Mouse (Mus musculus): ENCODE results near the gene Dgkz. TPM values are rescaled to one million over a fixed set of nuclear protein-coding genes. Genes with fewer than 3 reads are reported as not detected.

The Dgkz gene
- polyA plus RNA-seq, 1 experiment: 40.4 TPM

DNA sequence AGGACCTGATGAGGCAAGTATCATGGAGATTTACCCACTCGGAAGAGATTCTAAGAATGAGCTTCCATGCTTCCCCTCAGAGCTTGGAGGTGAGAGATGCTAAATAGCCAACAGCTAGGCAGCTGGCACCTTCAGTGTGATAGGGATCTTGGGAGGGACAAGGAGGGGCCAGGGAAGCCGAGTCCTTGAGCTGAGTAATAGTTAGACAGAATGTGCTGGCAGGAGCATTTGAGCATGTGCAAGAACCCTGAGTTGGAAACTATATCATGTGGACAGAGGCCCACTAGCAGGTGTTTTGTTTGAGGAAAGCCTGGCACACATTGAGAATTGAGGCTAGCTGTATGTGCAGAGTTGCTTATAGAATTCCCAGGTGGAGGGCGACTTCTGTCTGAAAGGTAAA lies 63.0 kb downstream of the Dgkz start:
- TF ChIP-seq CTCF (IDR thresholded peaks at IDR 0.05; ENCODE audit: borderline replicate concordance, insufficient read depth, low read length) (no peak), POLR2A (IDR thresholded peaks at IDR 0.05; ENCODE audit: low read depth, low read length) (no peak)
- Histone ChIP-seq H3K4me1 (ENCODE audit: control insufficient read depth, insufficient read depth, low read length) (peaks cover 5% of the 10 kb centered on the region; the same call in 1 of the 2 replicates), H3K4me3 (ENCODE audit: insufficient read depth, low read length) (no peak overlapping the region), H3K27ac (ENCODE audit: insufficient read depth, low read length) (no peak overlapping the region)

DNA sequence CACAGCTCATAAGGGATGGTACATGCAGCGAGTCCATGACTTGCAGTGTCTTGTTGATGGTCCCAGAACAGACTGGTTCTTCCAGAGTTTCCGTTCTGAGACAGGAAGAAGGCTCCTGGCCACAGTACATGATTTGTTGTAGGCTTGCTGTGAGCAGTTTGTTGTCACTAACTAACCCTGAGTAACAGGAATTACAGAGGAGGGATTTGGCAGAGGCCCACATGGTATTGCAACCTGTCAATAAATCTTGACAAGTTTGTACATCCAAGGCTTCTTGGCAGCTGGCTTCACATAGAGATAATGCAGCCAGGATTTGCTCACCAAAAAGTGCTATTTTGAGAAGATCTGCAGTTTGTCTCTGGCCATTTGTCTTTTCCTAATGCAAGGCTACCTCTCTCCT lies 69.5 kb downstream of the Dgkz start:
- no peak overlapping the region for H3K4me3 ChIP-seq (ENCODE audit: insufficient read depth, low read length)
- no peak overlapping the region for H3K27ac ChIP-seq (ENCODE audit: insufficient read depth, low read length)
- H3K4me1 ChIP-seq (ENCODE audit: control insufficient read depth, insufficient read depth, low read length): no peaks in the 10 kb centered on the region
- TF ChIP-seq CTCF (IDR thresholded peaks at IDR 0.05; ENCODE audit: borderline replicate concordance, insufficient read depth, low read length) (no peak), POLR2A (IDR thresholded peaks at IDR 0.05; ENCODE audit: low read depth, low read length) (no peak)

DNA sequence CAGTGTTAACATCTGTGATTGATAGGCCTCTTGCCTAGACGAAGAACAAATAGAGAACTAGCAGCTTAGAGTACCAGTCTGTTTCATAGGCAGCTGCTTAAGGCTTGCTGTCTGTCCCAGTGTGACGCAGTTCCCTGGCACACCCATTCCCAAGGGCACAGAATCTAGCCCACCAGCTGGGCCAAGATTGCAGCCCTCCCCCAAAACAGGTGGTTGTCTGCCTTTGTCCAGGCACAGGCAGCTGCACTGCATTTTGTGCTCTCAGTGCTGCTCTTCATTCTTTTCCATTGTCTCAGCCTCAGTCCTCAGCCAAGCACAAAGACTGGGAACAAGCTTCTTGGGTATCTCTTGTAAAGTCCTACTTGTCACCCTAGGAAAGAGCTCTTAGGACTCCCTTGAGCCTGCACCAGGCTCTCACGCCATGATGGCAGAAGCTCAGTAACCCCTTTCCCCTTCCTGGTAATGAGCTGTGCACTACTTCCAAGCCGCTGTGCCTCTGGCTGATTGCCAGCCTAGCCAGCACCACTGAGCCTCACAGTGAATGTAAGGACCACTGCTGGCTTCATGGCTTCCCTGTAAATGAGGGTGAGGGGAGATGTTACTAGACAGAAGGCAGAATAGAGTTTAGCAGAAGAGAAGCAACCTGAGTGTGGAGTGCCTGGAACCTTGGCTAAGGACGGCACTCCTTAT lies 70.9 kb downstream of the Dgkz start:
- TF ChIP-seq POLR2A (IDR thresholded peaks at IDR 0.05; ENCODE audit: low read depth, low read length) (no peak), CTCF (IDR thresholded peaks at IDR 0.05; ENCODE audit: borderline replicate concordance, insufficient read depth, low read length) (no peak)
- no peak overlapping the region for H3K4me3 ChIP-seq (ENCODE audit: insufficient read depth, low read length)
- no peaks in the 10 kb centered on the region for H3K4me1 ChIP-seq (ENCODE audit: control insufficient read depth, insufficient read depth, low read length)
- no peak overlapping the region for H3K27ac ChIP-seq (ENCODE audit: insufficient read depth, low read length)

DNA sequence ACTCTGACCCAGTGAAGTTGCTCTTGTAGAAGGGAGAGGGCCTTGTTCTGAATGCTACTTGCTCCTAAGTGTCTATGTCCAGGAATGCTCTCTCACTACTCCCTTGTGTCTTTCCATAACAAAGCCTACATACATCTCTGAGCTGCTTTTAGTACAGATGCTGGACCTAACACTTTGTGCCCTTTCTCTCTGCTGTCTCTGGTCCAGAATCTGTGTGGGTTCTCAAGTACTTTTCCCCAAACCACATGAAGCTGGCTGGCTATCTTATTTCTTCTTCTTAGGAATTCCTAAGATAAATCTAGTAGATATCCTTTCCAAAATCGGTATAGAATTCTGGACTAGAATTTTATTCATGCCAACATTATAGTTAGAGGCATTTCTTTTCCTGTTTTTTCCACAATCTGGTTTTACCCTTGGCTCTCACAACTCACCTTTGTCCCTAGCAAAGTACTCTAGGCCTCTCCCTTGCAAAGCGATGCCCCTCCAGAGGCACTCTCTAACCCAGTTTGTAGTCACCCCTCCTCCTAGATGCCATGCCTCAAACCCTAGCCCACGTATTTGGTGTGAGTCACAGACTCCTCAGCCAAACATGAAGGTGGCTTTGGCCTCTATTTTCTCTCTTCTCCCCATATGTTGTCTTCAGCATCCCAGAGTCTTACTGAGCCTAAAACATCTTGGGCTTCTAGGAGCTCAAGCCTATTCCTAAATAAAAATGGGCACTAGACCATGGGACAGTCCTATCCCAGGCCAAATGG lies 72.3 kb downstream of the Dgkz start:
- Histone ChIP-seq H3K4me3 (ENCODE audit: insufficient read depth, low read length) (no peak overlapping the region), H3K27ac (ENCODE audit: insufficient read depth, low read length) (peak overlapping the region; percentile 18; the same call in 1 of the 2 replicates), H3K4me1 (ENCODE audit: control insufficient read depth, insufficient read depth, low read length) (no peaks in the 10 kb centered on the region)
- TF ChIP-seq POLR2A (IDR thresholded peaks at IDR 0.05; ENCODE audit: low read depth, low read length): no peak

GRCm38 (mm10) chr2:91902336-91902735 lies 73.3 kb downstream of the Dgkz start:
- H3K4me3 ChIP-seq (ENCODE audit: insufficient read depth, low read length): no peak overlapping the region
- H3K4me1 ChIP-seq (ENCODE audit: control insufficient read depth, insufficient read depth, low read length): no peaks in the 10 kb centered on the region
- TF ChIP-seq CTCF (IDR thresholded peaks at IDR 0.05; ENCODE audit: borderline replicate concordance, insufficient read depth, low read length) (no peak), POLR2A (IDR thresholded peaks at IDR 0.05; ENCODE audit: low read depth, low read length) (no peak)
- no peak overlapping the region for H3K27ac ChIP-seq (ENCODE audit: insufficient read depth, low read length)

GRCm38 (mm10) chr2:91900431-91900830 lies 75.2 kb downstream of the Dgkz start:
- peaks cover 2% of the 10 kb centered on the region; the same call in 1 of the 2 replicates for H3K4me1 ChIP-seq (ENCODE audit: control insufficient read depth, insufficient read depth, low read length)
- TF ChIP-seq CTCF (IDR thresholded peaks at IDR 0.05; ENCODE audit: borderline replicate concordance, insufficient read depth, low read length): no peak
- TF ChIP-seq POLR2A (IDR thresholded peaks at IDR 0.05; ENCODE audit: low read depth, low read length): no peak
- H3K27ac ChIP-seq (ENCODE audit: insufficient read depth, low read length): no peak overlapping the region
- H3K4me3 ChIP-seq (ENCODE audit: insufficient read depth, low read length): no peak overlapping the region

DNA sequence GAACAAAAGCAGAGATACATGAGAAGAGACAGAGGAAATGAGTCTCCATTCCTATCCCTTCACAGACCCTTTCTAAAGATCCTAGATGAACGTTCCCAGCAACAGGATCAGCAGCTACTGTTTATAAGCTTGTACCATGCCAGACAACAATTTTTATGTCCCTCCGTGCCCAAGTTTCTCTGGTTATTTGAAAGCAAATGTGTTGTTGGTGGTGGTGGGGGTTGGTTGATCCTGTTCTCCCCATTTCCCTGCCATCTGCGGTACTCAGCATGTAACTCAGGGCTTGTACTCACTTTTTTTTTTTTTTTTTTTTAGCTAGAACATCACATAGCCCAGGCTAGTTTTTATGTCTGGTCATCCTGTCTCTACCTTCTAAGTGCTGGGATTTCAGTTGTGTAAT lies 76.5 kb downstream of the Dgkz start:
- H3K4me1 ChIP-seq (ENCODE audit: control insufficient read depth, insufficient read depth, low read length): peaks cover 6% of the 10 kb centered on the region; the same call in 1 of the 2 replicates
- no peak overlapping the region for H3K4me3 ChIP-seq (ENCODE audit: insufficient read depth, low read length)
- no peak overlapping the region for H3K27ac ChIP-seq (ENCODE audit: insufficient read depth, low read length)
- TF ChIP-seq POLR2A (IDR thresholded peaks at IDR 0.05; ENCODE audit: low read depth, low read length) (no peak), CTCF (IDR thresholded peaks at IDR 0.05; ENCODE audit: borderline replicate concordance, insufficient read depth, low read length) (no peak)

- Histone ChIP-seq H3K27ac (ENCODE audit: insufficient read depth, low read length) (no peak overlapping the region), H3K4me3 (ENCODE audit: insufficient read depth, low read length) (no peak overlapping the region), H3K4me1 (ENCODE audit: control insufficient read depth, insufficient read depth, low read length) (peaks cover 6% of the 10 kb centered on the region; the same call in 1 of the 2 replicates)
- TF ChIP-seq POLR2A (IDR thresholded peaks at IDR 0.05; ENCODE audit: low read depth, low read length): no peak
- no peak for TF ChIP-seq CTCF (IDR thresholded peaks at IDR 0.05; ENCODE audit: borderline replicate concordance, insufficient read depth, low read length)
Measured at GRCm38 (mm10) chr2:91897968-91898367, 77.7 kb downstream of the Dgkz start.

DNA sequence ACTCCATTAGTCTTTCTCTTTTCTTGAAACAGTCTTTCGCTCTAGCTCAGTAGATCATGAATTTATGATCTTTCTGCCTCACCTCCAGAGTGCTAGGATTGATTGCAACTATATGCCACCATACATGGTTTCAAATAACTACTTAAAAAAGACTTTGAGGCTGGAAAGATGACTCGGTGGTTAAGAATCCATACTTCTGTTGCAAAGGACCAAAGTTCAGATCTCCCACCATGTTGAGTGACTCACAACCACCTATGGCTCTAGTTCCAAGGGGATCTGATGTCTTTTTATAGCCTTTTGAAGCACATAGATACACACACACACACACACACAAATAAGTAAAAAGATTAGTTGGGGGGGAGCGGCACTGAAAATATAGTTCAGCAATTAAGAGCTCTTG lies 80.3 kb downstream of the Dgkz start:
- Histone ChIP-seq H3K27ac (ENCODE audit: insufficient read depth, low read length) (peak overlapping the region; percentile 41; the same call in 1 of the 2 replicates), H3K4me3 (ENCODE audit: insufficient read depth, low read length) (no peak overlapping the region), H3K4me1 (ENCODE audit: control insufficient read depth, insufficient read depth, low read length) (peaks cover 6% of the 10 kb centered on the region; the same call in 1 of the 2 replicates)
- TF ChIP-seq POLR2A (IDR thresholded peaks at IDR 0.05; ENCODE audit: low read depth, low read length) (no peak), CTCF (IDR thresholded peaks at IDR 0.05; ENCODE audit: borderline replicate concordance, insufficient read depth, low read length) (no peak)

DNA sequence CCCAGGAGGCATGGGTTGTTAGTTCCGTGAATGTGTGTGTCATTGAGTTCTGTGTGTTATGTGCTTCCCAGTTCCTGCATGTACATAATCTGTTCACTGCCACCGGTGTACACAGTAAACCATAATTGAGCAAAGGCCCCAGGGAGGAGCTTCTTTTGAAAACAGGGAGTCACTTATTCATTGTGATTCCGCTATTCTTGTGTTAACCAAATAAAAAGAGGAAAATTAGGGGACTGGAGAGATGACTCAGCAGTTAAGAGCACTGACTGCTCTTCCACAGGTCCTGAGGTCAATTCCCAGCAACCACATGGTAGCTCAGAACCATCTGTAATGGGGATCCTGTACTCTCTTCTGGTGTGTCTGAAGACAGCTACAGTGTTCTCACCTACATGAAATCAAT lies 80.9 kb downstream of the Dgkz start:
- H3K4me1 ChIP-seq (ENCODE audit: control insufficient read depth, insufficient read depth, low read length): peaks cover 6% of the 10 kb centered on the region; the same call in 1 of the 2 replicates
- no peak overlapping the region for H3K4me3 ChIP-seq (ENCODE audit: insufficient read depth, low read length)
- no peak for TF ChIP-seq CTCF (IDR thresholded peaks at IDR 0.05; ENCODE audit: borderline replicate concordance, insufficient read depth, low read length)
- no peak for TF ChIP-seq POLR2A (IDR thresholded peaks at IDR 0.05; ENCODE audit: low read depth, low read length)
- peak overlapping the region; percentile 47 for H3K27ac ChIP-seq (ENCODE audit: insufficient read depth, low read length)

Measured in embryonic fibroblast, embryonic 13.5 days (primary cell).